Mouse (Mus musculus) T-helper 1 cell (primary cell): Measurements from ENCODE around the gene Ccdc191.

Source experiments
- in situ Hi-C: fragments of 300-600 bp; cut with MboI, MseI; formaldehyde crosslinking; loops from one replicate; pipeline ENCODE4 v1.15.1; 2025; ENCODE audit warnings: high pct_unique_total_duplicates

The Ccdc191 gene

DNA sequence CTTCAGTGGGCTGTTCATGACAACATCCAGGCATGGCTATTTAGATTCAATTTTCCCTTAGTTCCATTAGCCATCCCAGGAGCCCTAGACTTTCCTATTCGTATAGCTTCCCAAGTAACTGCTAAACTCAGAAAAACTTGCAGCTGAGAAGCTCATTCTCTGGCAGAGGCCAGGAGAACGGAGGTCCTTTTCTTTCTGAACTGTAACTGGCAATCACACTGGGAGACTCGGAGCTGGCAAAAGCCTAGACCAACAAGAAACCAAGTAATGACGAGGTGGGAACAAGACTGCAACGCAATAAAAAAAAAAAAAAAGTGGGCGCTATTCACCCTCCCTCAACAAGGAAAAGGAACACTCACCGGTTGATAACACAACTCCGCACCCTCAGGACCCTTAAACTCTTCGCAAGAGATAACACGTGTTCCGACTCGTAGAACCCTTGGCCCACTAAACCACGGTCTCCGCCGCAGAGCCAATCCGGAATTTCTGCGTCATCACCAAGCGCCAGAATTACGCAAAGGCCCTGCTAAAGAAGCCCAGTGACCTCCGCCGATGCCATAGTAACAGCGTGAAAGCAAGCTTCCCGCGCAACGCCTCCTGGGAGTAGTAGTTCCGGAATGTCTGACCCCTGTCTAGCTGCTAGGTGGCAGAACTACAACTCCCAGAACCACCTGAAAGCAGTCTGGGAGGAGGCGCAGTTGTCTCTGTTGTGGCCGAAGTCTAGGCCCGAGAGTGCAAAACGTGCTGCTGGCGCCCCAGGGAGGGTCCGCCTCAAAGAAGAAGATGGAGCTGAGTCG lies at the start of gene Ccdc191:
Gene Ccdc191 (plus strand): TSS at position 593 of the 797 bp plus-strand sequence.
- in situ Hi-C loops: no loop called here

DNA sequence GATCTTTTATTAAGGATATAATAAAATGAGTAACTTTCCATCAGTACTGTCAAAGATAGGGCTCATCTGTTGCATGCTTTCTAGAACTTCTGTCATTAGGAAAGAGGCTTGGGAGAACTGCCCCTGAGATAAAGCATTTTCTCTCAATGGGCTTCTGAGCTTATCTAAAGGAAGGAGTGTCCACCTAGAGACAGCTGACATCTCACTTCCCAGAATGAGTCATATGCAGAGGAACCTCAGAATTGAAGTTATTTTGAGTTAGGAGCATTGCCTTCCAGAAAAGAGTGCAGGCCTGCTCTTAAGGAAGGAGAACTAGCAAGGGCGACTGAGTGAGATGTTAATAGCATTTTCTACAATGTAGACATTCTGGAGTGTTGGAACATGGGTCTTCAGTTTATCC lies 48.4 kb upstream of the Ccdc191 start:
- in situ Hi-C loops: no loop called here

DNA sequence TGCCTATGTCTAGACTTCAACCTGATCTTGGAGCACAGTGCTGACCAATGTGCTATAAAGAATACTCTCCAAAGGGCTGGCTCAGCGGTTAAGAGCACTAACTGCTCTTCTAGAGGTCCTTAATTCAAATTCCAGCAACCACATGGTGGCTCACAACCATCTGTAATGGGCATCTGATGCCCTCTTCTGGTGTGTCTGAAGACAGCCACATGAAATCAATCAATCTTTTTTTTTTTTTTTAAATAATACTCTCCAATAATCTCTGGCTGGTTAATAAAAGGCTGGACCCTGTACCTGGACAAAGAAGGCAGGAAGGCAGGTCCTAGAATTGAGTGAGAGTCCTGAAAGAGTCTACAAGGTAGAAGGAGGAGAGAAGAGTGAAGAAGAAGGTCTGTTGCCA lies 39.8 kb upstream of the Ccdc191 start:
- in situ Hi-C loops: no loop called here

DNA sequence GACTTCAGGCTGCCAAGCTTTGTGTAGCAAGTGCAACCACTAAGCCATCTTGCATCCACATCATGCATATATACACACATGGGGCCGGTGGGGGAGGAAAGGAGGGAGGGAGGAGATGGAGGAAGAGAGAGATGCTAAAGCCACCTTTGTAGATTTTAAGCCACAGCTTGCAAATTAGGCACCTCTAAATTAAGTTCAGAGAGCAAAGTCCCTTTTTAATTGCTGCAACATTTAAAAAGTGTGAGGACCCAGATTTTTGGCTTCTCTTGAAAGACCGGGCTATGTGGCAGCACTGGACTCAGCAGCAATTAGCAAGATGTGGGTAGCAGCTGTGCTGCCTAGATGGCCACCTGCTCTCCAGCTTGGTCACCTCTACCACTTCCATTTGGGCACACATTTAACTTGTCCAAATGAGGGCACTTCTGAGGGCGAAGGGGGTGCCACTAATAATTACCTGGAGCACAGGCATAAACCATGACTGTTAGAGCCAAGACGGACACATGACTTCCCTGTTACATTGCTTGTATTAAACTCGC lies 30.6 kb upstream of the Ccdc191 start:
- in situ Hi-C loops: no loop called here

DNA sequence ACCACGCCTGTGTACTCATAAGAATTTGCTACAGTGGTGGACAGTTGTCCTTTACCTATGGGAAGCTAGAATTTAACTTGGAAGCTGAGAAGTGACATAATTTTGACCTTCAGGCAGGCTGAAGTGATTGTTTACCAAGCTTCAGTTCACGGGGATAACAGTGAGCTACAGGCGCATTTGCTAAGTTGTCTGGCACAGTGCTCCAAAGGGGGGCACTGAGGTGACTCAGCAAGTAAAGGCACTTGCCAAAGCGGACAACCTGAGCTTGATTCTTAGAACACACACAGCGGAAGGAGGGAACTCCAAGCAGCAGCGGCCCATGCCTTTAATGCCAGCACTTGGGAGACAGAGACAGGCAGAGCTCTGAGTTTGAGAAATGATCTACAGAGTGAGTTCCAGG lies 29.0 kb upstream of the Ccdc191 start:
- in situ Hi-C loops: no loop called here

DNA sequence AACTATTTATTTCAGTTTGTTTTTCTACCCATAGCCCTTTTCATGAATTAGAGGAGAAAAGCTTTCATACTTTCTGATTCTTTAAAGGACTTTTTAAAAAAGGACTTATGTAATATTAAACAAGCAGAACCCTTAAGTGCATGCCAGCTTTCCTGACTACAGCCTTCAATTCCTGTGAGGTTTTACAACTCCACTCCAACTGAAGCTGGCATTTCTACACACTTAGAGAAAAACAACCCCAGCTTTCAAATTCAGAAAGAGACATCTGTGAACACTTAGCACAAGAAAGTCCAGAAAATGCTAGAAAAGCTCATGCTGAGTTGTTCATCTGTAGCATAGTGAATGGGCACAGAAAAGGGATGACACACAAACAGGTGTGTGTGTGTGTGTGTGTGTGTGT lies 19.8 kb upstream of the Ccdc191 start:
- in situ Hi-C loops: no loop called here

DNA sequence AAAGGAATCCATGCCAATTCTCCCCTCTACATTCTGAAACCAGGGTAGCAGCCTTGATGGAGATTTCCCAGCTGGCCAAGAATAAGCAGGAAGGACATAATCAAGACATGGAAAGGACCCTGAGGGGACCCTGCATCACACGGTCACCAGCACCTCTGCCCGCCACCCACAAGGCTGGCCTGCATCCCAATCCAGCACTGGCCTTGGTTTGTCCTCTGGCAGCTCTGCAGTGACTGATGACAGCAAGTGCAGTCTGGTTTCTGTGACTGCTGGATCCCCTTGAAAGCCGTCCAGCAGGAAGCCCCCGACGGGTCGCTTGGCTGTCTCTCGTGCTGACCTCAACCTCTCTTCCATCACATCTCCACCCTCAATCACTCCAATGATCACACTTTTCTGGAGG lies 18.2 kb upstream of the Ccdc191 start:
- in situ Hi-C loops: no loop called here

DNA sequence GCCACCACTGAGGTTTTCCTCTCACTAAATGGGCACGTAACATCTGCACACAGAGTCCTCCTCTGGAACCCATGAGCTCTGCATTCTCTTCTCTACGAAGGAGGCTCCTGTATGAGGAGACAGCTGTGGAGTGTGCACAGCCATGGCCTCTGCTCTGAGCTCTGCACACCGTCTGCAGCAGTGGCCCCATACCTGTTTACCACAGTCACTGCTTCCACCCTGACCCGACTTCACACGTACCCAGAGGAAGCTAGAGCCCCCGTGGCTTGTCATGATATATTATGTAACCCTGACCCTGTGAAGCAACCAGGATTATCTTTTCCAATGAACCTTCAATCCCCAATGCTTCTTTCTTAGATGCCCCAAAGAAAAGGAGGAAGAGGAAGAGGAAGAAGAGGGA lies 9.8 kb upstream of the Ccdc191 start:
- in situ Hi-C loops: no loop called here

DNA sequence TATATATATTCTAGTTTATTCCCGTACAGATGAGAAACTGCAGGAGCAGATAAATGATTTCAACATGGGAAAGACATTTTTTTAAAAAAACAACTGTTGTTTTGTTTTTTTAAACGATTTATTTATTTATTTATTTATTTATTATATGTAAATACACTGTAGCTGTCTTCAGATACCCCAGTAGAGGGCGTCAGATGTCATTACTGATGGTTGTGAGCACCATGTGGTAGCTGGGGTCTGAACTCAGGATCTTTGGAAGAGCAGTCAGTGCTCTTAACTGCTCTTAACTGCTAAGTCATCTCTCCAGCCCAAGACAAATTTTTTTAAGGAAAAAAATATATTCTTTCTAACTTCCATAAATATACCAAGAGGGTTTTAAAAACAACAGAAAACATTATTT lies 8.0 kb upstream of the Ccdc191 start:
- in situ Hi-C loops: no loop called here

DNA sequence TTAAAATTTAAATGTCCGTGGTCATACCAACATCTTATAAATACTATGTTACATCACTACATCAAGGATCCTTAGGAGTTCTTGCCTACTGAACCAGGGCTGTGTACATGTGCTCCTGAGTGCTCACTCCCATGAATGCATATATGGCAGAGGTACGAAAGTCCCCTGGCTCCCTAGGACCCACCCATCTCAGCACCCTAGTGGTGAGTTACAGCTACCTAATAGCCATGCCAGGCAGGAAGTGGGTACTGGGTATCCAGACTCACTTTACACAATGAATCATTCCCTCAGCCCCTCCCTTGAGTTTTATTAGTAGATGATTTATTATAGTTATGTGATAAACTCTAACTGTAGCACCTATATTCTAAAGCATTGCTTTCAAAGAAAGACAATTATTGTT lies 7.3 kb upstream of the Ccdc191 start:
- in situ Hi-C loops: no loop called here

DNA sequence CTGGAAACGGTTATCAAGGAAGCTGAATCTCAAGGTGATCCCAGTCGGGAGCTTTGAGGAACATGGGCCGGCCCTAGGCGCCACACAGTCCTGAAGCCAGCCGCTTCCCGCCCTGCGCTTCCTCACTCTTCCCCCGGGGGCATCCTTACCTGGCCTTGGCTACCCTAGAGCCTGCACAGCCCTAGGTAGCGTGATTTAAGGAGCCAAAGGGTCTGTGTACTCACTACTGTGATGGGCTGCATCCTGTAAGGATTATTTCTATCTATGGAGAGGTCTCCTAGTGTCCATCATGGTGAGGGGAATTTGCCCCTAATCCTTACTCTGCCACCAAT lies 371 bp downstream of the Ccdc191 start:
- in situ Hi-C loops: no loop called here

DNA sequence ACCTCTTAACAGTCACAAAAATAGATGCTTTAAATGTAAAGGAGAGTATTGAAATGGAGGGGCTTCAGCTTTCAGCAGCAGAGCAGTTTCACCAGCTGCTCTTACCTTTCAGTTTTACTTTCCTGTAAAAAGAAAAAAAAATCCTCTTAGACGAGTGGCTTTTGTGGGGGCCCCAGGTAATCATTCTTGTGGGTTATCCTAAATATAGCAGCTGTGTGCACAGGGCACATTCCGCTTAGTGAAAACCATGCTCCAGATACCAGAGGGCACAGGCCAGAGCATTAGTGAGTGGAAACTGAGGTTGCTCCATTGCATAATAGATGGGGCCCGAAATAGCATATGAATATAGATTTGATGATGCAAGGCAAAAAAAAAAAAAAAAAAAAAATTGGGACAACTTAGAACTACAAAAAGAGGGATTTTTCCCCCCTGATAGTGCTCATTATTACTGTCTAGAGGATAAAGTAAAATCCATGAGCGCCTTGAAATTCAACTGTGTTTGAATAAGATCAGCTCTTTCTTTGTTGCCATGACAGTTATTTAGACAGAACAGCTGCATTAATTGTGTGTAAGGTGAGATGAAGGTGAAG lies 1.2 kb downstream of the Ccdc191 start:
- in situ Hi-C loops: no loop called here

DNA sequence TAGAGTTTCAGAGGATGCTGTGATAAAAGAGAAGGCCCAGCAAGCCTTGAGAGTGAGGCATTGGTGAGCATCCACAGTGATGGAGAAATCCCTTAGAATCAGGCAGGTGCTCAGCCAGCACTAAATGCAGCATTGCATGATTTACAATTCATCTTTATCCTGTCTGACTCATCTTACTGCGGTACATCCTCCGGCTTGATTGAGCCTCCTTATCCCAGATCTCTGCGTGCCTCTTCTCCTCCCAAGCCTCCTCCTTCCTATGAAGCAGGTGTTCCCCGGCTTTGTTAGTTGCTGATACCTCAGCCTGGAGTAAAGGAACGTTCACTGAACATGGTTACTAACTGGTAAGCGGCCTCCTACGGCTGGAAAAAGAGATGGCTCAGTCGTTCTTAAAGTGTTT lies 4.9 kb downstream of the Ccdc191 start:
- in situ Hi-C loops: no loop called here

DNA sequence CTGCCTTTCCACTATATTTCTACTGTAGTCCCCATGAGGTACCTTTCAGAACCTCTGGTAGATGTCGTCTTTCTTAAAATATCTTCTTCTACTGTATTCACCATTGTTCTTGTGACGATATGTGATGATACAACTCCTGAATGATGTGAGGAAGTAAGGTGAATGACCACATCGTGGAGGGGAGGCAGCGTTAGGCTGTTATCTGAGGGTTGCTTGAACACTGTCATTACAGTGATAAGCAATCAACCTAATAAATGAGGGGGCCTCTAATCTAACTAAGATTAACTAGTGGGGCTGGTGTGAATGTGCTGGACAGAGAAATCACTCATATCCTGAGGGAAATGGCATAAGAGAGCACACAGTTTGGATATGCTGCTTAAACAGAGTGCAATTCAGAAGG lies 10.5 kb downstream of the Ccdc191 start:
- in situ Hi-C loops: no loop called here

DNA sequence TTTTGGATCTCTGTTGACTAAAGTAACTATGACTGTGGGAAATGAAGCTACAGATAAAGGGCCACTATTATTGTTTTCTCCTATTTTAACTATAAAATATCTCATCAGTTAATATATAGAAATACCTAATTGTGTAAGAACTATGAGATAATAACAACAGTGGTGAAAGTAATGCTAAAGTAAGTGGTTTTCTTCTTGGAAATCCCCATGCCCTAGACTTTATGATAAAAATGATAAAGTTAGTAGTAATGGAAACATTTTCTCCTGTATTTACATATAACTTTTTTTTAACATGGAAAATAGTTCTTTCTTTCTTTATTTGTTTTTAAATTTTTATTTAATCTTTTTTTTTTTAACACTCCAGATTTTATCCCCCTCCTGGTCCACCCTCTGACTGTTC lies 11.0 kb downstream of the Ccdc191 start:
- in situ Hi-C loops: no loop called here

DNA sequence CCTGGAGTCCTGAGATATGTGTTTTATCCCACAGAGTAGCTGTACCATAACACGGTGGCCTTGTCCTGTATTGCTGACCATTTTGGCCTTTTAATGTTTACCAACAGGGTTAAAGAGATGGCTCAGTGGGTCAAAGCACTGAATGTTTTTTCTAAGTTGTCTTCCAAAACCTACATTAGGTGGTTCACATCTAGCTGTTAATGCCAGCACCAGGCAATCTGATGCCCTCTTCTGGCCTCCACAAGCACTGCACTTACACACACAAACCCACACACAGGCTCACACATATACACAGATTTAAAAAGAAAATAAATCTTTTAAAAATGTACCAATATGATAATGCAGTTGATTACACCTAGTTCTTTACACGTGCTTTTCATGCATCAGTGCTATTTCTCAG lies 19.3 kb downstream of the Ccdc191 start:
- in situ Hi-C loops: no loop called here

DNA sequence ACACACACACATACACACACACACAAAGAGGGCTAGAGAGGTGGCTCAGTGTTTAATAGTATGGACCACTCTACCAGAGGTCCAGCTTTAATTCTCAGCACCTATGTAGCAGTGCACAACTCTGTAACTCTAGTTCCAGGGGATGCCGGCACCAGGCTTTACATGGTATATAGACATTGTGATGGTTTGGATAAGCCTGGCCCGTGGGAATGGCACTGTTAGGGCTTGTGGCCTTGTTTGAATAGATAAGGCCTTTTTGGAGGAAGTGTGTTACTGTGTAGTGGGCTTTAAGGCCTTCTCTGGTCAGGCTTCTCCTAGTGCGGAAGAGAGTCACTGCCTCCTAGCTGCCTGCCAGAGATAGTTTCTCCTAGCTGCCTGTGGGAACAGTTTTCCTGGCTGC lies 29.3 kb downstream of the Ccdc191 start:
- in situ Hi-C loops: no loop called here

DNA sequence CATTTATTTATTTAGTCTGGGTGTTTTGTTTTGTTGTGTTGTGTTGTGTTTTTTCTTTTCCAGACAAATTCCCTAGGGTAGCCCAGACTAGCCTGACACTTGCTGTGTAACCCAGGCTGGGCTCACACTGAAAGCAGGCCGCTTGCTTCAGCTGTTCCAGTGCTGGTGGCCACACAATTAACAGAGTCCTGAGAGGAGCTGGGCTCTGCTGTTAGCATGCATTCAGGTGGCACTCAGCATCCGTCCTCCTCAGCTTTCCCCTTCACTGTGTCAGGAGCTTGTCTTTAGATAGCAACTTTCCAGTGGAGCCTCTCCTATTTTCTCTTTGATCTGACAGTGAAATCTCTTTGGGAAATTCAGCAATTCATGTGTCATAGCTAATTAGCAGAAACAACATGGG lies 32.4 kb downstream of the Ccdc191 start:
- in situ Hi-C loops: no loop called here

DNA sequence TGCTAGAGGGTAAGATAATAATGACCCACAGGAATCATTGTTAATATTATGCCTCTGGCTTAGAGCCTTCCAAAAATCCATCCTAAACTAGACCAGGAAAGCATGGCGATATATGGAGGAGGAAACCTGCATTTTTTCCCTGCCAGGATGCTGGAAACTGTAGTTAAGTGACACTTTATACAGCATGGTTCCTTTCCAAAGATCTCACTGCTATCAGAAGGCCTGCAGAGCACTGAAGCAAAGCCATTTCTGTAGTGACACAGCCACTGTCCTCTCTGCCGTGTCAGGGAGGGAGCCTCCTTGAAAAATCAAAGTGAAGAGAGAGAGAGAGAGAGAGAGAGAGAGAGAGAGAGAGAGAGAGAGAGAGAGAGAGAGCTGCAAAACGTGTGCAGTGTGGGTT lies 33.0 kb downstream of the Ccdc191 start:
- in situ Hi-C loops: no loop called here

DNA sequence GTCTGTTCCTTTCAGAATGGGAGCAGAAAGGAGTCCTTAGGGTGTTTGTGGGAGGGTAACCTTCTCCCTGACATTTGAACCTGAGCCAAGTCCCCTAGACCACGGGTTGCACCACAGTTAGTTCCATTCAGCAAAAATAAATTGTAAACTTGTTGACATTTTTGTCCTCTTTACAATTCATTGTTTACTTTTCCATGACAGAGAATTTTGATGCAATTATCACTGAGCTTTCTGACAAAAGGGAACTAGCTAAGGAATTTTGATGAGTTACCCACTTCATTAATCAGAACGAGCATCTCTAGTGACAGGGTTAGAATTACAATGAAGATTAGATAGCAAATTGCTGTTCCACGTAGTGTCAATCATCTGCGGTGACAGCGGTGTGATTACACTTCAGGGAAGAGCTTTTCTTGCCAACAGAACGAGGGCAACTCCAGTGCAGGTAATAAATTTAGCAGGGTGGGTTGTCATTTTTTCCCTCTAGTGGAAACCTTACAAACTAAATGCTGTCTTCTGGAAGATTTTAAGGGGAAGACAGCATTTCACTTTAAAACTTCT lies 35.5 kb downstream of the Ccdc191 start:
- in situ Hi-C loops: no loop called here

DNA sequence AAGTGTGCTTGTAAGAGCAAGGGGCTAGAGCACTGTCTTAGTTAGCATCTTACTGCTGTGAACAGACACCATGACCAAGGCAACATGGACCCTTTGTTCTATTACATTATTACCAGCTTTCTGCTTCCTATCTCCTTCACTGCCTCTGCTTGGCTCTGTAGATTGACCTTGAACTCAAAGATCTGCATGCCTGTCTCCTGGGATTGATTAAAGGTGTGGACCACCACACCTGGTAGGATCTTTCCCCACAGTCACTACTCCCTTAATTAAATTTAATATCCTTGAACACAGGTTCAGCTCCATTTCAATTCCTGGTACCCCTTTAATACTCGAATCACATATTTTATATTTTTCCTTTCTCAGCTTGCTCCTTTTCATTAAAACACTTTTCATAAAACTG lies 36.2 kb downstream of the Ccdc191 start:
- in situ Hi-C loops: no loop called here

DNA sequence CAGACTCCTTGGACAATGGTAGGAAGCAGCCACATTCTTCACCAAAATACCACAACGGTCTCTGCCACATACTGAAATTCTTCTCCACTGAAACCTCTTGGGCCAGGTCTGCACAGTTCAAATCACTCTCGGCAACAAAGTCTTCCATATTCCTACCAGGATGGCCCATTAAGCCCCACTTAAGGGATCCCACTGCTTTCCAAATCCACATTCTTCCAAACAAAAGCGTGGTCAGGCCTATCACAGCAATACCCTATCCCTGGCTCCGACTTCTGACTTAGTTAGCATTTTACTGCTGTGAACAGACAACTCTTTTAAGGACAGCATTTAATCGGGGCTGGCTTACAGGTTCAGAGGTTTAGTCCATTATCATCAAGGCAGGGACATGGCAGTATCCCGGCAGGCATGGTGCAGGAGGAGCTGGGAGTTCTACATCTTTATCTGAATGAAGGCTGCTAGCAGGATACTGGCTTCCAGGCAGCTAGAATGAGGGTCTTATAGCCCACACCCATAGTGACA lies 36.8 kb downstream of the Ccdc191 start, which contains the start of gene Qtrt2:
Gene Qtrt2 (minus strand): TSS at position 469 of the 519 bp plus-strand sequence.
- in situ Hi-C loops: no loop called here

DNA sequence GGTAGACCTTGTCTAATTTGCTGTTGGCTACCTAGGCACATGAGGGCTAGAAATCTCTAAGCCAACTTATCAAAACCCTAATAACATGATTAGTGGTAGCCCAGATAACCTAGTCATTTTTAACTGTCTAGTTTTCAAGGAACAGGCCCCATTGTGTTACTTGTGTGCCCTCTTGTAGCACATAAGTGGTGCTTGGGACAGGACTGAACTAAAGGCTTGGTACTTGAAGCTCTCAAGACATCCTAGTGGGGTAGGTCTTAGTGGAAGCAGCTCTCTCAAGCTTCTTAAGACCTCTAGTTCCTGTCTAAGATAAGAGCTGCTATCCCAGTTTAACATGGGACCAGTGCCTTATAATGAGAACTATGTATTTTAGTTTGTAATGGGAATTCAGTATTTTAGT lies 41.0 kb downstream of the Ccdc191 start:
- in situ Hi-C loops: no loop called here
